ENCODE assay signal across 8 mouse cellular contexts in genomic region chr11:51059151-51059571, GRCm38 (mm10). TPM values are rescaled to one million over a fixed set of nuclear protein-coding genes. Genes with fewer than 3 reads are reported as not detected.
DNase-seq lines count a peak whose midpoint lies in the region; ATAC-seq and TF ChIP-seq lines count a peak whose summit lies in the region.

Zfp354a (plus strand) TSS chr11:51059257.

- H3K4me1 ChIP-seq in ES-E14 (ENCODE audit: control insufficient read depth in 2 of 2, insufficient read depth in 2 of 2, low read length in 2 of 2, poor library complexity in 1 of 2), result no peaks in the 10 kb centered on the region
- H3K4me1 ChIP-seq in forebrain, embryonic 13.5 days, result peaks cover 12% of the 10 kb centered on the region
- H3K4me1 ChIP-seq in heart, embryonic 16.5 days (ENCODE audit: control insufficient read depth, insufficient read depth, low read length), result peaks cover 7% of the 10 kb centered on the region
- 0 out of 2 replicates have a peak, but pooled peaks cover 5% of the 10 kb centered on the region for H3K4me1 ChIP-seq in liver, embryonic 11.5 days (replicated peaks; ENCODE audit: control insufficient read depth, insufficient read depth, low read length)
- H3K4me1 ChIP-seq in neural tube, embryonic 13.5 days (replicated peaks), result peaks cover 18% of the 10 kb centered on the region

- DNase-seq in ES-E14 (ENCODE audit: low read depth, low spot score), result peak; percentile 31
- peak; percentile 10 for DNase-seq in c-Kit-positive CD71-positive TER-119-positive erythroid progenitor cells, embryonic 14.5 days (ENCODE audit: low spot score)
- peak; percentile 88 to 90 for DNase-seq in kidney, postnatal 25 days
- peak; percentile 81 for DNase-seq in liver, embryonic 11.5 days (ENCODE audit: low spot score)
- peak; percentile 38 to 55 for DNase-seq in urinary bladder, postnatal 36 days (ENCODE audit: low spot score in 2 of 2)

- in situ Hi-C loops in ES-E14 (cut with MboI; ENCODE audit: low sequenced_read_pairs in 2 of 2, unreplicated experiment in 2 of 2), result no loop called here

- H3K36me3 ChIP-seq in ES-E14 (ENCODE audit: control insufficient read depth, insufficient read depth, low read length, poor library complexity, severe bottlenecking), result peaks cover 4% of the 10 kb centered on the region; the same call in 1 of the 2 replicates
- H3K36me3 ChIP-seq in forebrain, embryonic 13.5 days (ENCODE audit: poor library complexity, severe bottlenecking), result peaks cover 26% of the 10 kb centered on the region; the same call in 1 of the 2 replicates
- H3K36me3 ChIP-seq in heart, embryonic 16.5 days (ENCODE audit: control insufficient read depth, insufficient read depth), result no peaks in the 10 kb centered on the region
- no peaks in the 10 kb centered on the region for H3K36me3 ChIP-seq in liver, embryonic 11.5 days (ENCODE audit: control insufficient read depth, insufficient read depth, low read length)
- peaks cover 28% of the 10 kb centered on the region for H3K36me3 ChIP-seq in neural tube, embryonic 13.5 days

- H3K27me3 ChIP-seq in forebrain, embryonic 13.5 days, result no peaks in the 10 kb centered on the region
- H3K27me3 ChIP-seq in heart, embryonic 16.5 days (ENCODE audit: control insufficient read depth, insufficient read depth, low read length), result no peaks in the 10 kb centered on the region; the same call in 1 of the 2 replicates
- no peaks in the 10 kb centered on the region for H3K27me3 ChIP-seq in liver, embryonic 11.5 days (replicated peaks; ENCODE audit: control insufficient read depth, insufficient read depth, low read length)
- H3K27me3 ChIP-seq in neural tube, embryonic 13.5 days, result no peaks in the 10 kb centered on the region

- no peak within 1 kb of the TSS for H3K27ac ChIP-seq in ES-E14 (ENCODE audit: insufficient read depth, low read depth, low read length, poor library complexity, severe bottlenecking)
- no peak within 1 kb of the TSS for H3K27ac ChIP-seq in forebrain, embryonic 13.5 days
- H3K27ac ChIP-seq in heart, embryonic 16.5 days (ENCODE audit: low read length), result 0 out of 2 replicates have a peak within 1 kb of the TSS, but pooled peaks have one; percentile 54
- H3K27ac ChIP-seq in liver, embryonic 11.5 days (ENCODE audit: low read depth, low read length), result no peak within 1 kb of the TSS; the same call in 1 of the 2 replicates
- peak within 1 kb of the TSS; percentile 30; the same call in 1 of the 2 replicates for H3K27ac ChIP-seq in neural tube, embryonic 13.5 days (replicated peaks)

- ATAC-seq in forebrain, embryonic 13.5 days, result peak; percentile 94
- ATAC-seq in heart, embryonic 16.5 days (replicated peaks; ENCODE audit: extremely low read depth, insufficient read depth, low FRiP score), result peak; percentile 93
- peak; percentile 82 for ATAC-seq in liver, embryonic 11.5 days (replicated peaks; ENCODE audit: low FRiP score)
- ATAC-seq in neural tube, embryonic 13.5 days (ENCODE audit: low read depth), result peak; percentile 94

- H3K4me2 ChIP-seq in forebrain, embryonic 13.5 days, result peak within 1 kb of the TSS; percentile 90
- peak within 1 kb of the TSS; percentile 89 for H3K4me2 ChIP-seq in heart, embryonic 16.5 days (ENCODE audit: low read depth, low read length)
- H3K4me2 ChIP-seq in liver, embryonic 11.5 days, result peak within 1 kb of the TSS; percentile 87
- peak within 1 kb of the TSS; percentile 92 for H3K4me2 ChIP-seq in neural tube, embryonic 13.5 days

- H3K9ac ChIP-seq in ES-E14 (ENCODE audit: insufficient read depth, low read depth, low read length, poor library complexity, severe bottlenecking), result peak within 1 kb of the TSS; percentile 67
- H3K9ac ChIP-seq in forebrain, embryonic 13.5 days, result peak within 1 kb of the TSS; percentile 80
- peak within 1 kb of the TSS; percentile 91 for H3K9ac ChIP-seq in heart, embryonic 16.5 days (ENCODE audit: low read length)
- peak within 1 kb of the TSS; percentile 74 for H3K9ac ChIP-seq in liver, embryonic 11.5 days (ENCODE audit: low read depth, low read length)
- H3K9ac ChIP-seq in neural tube, embryonic 13.5 days, result peak within 1 kb of the TSS; percentile 87

- under 1% methylated on average over 32 of the region's 32 CpGs for WGBS in forebrain, embryonic 13.5 days
- WGBS in heart, embryonic 16.5 days, result under 1% methylated on average over 32 of the region's 32 CpGs
- WGBS in liver, embryonic 11.5 days, result under 1% methylated on average over 31 of the region's 32 CpGs
- under 1% methylated on average over 32 of the region's 32 CpGs for WGBS in neural tube, embryonic 13.5 days

- H3K9me3 ChIP-seq in ES-E14 (ENCODE audit: control insufficient read depth, insufficient read depth, low read depth, low read length), result no peaks in the 10 kb centered on the region
- no peaks in the 10 kb centered on the region for H3K9me3 ChIP-seq in forebrain, embryonic 13.5 days (replicated peaks)
- H3K9me3 ChIP-seq in heart, embryonic 16.5 days (replicated peaks; ENCODE audit: control insufficient read depth, low read length), result no peaks in the 10 kb centered on the region
- no peaks in the 10 kb centered on the region for H3K9me3 ChIP-seq in liver, embryonic 11.5 days (ENCODE audit: control insufficient read depth, low read length)
- no peaks in the 10 kb centered on the region for H3K9me3 ChIP-seq in neural tube, embryonic 13.5 days

- H3K4me3 ChIP-seq in ES-E14 (ENCODE audit: insufficient read depth in 1 of 2, low read depth in 1 of 2, low read length in 2 of 2, poor library complexity in 1 of 2, severe bottlenecking in 1 of 2), result peak within 1 kb of the TSS; percentile 82 to 97
- H3K4me3 ChIP-seq in forebrain, embryonic 13.5 days, result peak within 1 kb of the TSS; percentile 81
- peak within 1 kb of the TSS; percentile 91 for H3K4me3 ChIP-seq in heart, embryonic 16.5 days (ENCODE audit: low read length)
- peak within 1 kb of the TSS; percentile 74 for H3K4me3 ChIP-seq in liver, embryonic 11.5 days (ENCODE audit: low read depth, low read length)
- H3K4me3 ChIP-seq in neural tube, embryonic 13.5 days, result peak within 1 kb of the TSS; percentile 61

TF ChIP-seq in ES-E14, 5 proteins besides CTCF, POLR2A, EP300 and RAD21:
- TF ChIP-seq ZC3H11A (IDR thresholded peaks at IDR 0.05; ENCODE audit: borderline replicate concordance, low read depth, low read length), result no peak
- peak; percentile 97 for TF ChIP-seq HCFC1 (IDR thresholded peaks at IDR 0.05; ENCODE audit: borderline replicate concordance, insufficient read depth, low read length)
TF ChIP-seq in ES-E14: peak in this region for 1.

RNA-seq across cellular contexts. Expression of gene Zfp354a, which starts in this region (rescaled TPM):
- total RNA-seq in ES-E14 (2012; rRNA removed), result 6.6 and 7.1 TPM in 2 replicates
- 10.0 and 11.5 TPM in 2 replicates for polyA plus RNA-seq in forebrain, embryonic 13.5 days (2015; fragmentation: Nextera tagmentation; extraction: Ambion mirVana)
- 5.4 and 5.7 TPM in 2 replicates for polyA plus RNA-seq in heart, embryonic 16.5 days (2015; fragmentation: Nextera tagmentation; extraction: Ambion mirVana)
- 4.1 and 4.5 TPM in 2 replicates for polyA plus RNA-seq in liver, embryonic 11.5 days (2014; fragmentation: Nextera tagmentation; extraction: Ambion mirVana)
- polyA plus RNA-seq in neural tube, embryonic 13.5 days (2015; fragmentation: Nextera tagmentation; extraction: Ambion mirVana), result 10.8 and 11.2 TPM in 2 replicates

Comparison
In these comparisons a context has a peak if more than half of its experiments do, and no peak if none do; other contexts are left out.
1. DNase-seq: peak in every context shown above with its lines; median percentile 89 in kidney, postnatal 25 days; 81 in liver, embryonic 11.5 days; 46 in urinary bladder, postnatal 36 days; 31 in ES-E14; 10 in c-Kit-positive CD71-positive TER-119-positive erythroid progenitor cells, embryonic 14.5 days.
2. H3K27ac ChIP-seq: peak in heart, embryonic 16.5 days (single experiment) and neural tube, embryonic 13.5 days (single experiment); none in ES-E14 (single experiment), forebrain, embryonic 13.5 days (single experiment) and liver, embryonic 11.5 days (single experiment).
3. Peak in every context shown above with its lines, with median percentiles within 50 percentile points of each other: H3K4me3 ChIP-seq, H3K9ac ChIP-seq, ATAC-seq and H3K4me2 ChIP-seq.